Mouse (Mus musculus): ENCODE results near the gene Serpina11.

GRCm38 (mm10) chr12:103995292-103996072 is 5.7 kb upstream of the Serpina11 start:
- peak; percentile 70 for TF ChIP-seq CTCF (IDR thresholded peaks at IDR 0.05; ENCODE audit: control insufficient read depth, insufficient read depth, insufficient read length)
- no peak for TF ChIP-seq MAX (IDR thresholded peaks at IDR 0.05)
- TF ChIP-seq MYOD1 (IDR thresholded peaks at IDR 0.05; ENCODE audit: control insufficient read depth, insufficient read length, low read depth), result no peak
- TF ChIP-seq CEBPB (IDR thresholded peaks at IDR 0.05; ENCODE audit: low read depth), result no peak
